Mouse (Mus musculus): ENCODE measurements around the gene Rin2. TPM values are rescaled to one million over a fixed set of nuclear protein-coding genes. Genes with fewer than 3 reads are reported as not detected.

Gene Rin2
- polyA plus RNA-seq, 1 experiment from 2014 or later: 16.2 TPM

- H3K36me3 ChIP-seq (replicated peaks): no peaks in the 10 kb centered on the region
- no peak for DNase-seq (ENCODE audit: low spot score)
- 88% methylated on average over 3 of the region's 3 CpGs for WGBS
- no peaks in the 10 kb centered on the region for H3K9me3 ChIP-seq
- H3K4me1 ChIP-seq: peaks cover 27% of the 10 kb centered on the region
- H3K4me3 ChIP-seq: no peak overlapping the region
- no peak overlapping the region for H3K27ac ChIP-seq (replicated peaks)
- H3K27me3 ChIP-seq (replicated peaks; ENCODE audit: low read depth, poor library complexity, severe bottlenecking): no peaks in the 10 kb centered on the region
Measured at GRCm38 (mm10) chr2:145830417-145830816, 155.4 kb downstream of the Rin2 start.

GRCm38 (mm10) chr2:145831949-145832835 is 157.2 kb downstream of the Rin2 start:
- Histone ChIP-seq H3K27ac (replicated peaks) (peak overlapping the region; percentile 88), H3K9me3 (no peaks in the 10 kb centered on the region), H3K4me3 (peak overlapping the region; percentile 31; the same call in 1 of the 2 replicates), H3K4me1 (peaks cover 27% of the 10 kb centered on the region), H3K36me3 (replicated peaks) (no peaks in the 10 kb centered on the region), H3K27me3 (replicated peaks; ENCODE audit: low read depth, poor library complexity, severe bottlenecking) (no peaks in the 10 kb centered on the region)
- WGBS: 37% methylated on average over 17 of the region's 17 CpGs
- peak; percentile 85 for DNase-seq (ENCODE audit: low spot score)

GRCm38 (mm10) chr2:145832836-145833221 is 157.8 kb downstream of the Rin2 start:
- Histone ChIP-seq H3K36me3 (replicated peaks) (no peaks in the 10 kb centered on the region), H3K4me1 (peaks cover 27% of the 10 kb centered on the region), H3K27me3 (replicated peaks; ENCODE audit: low read depth, poor library complexity, severe bottlenecking) (no peaks in the 10 kb centered on the region), H3K9me3 (no peaks in the 10 kb centered on the region), H3K27ac (replicated peaks) (peak overlapping the region; percentile 88), H3K4me3 (peak overlapping the region; percentile 31; the same call in 1 of the 2 replicates)
- DNase-seq (ENCODE audit: low spot score): no peak
- 52% methylated on average over 5 of the region's 5 CpGs for WGBS

GRCm38 (mm10) chr2:145833341-145833740 is 158.3 kb downstream of the Rin2 start:
- H3K9me3 ChIP-seq: no peaks in the 10 kb centered on the region
- no peaks in the 10 kb centered on the region for H3K36me3 ChIP-seq (replicated peaks)
- peak; percentile 29 for DNase-seq (ENCODE audit: low spot score)
- H3K27ac ChIP-seq (replicated peaks): peak overlapping the region; percentile 88
- WGBS: 68% methylated on average over 3 of the region's 3 CpGs
- no peak overlapping the region for H3K4me3 ChIP-seq
- peaks cover 27% of the 10 kb centered on the region for H3K4me1 ChIP-seq
- no peaks in the 10 kb centered on the region for H3K27me3 ChIP-seq (replicated peaks; ENCODE audit: low read depth, poor library complexity, severe bottlenecking)

GRCm38 (mm10) chr2:145835920-145836319 is 160.9 kb downstream of the Rin2 start:
- no peak overlapping the region for H3K4me3 ChIP-seq
- DNase-seq (ENCODE audit: low spot score): no peak
- H3K27me3 ChIP-seq (replicated peaks; ENCODE audit: low read depth, poor library complexity, severe bottlenecking): no peaks in the 10 kb centered on the region
- 79% methylated on average over 1 of the region's 1 CpGs for WGBS
- H3K27ac ChIP-seq (replicated peaks): no peak overlapping the region
- peaks cover 27% of the 10 kb centered on the region for H3K4me1 ChIP-seq
- no peaks in the 10 kb centered on the region for H3K36me3 ChIP-seq (replicated peaks)
- H3K9me3 ChIP-seq: no peaks in the 10 kb centered on the region

GRCm38 (mm10) chr2:145838675-145839074 is 163.7 kb downstream of the Rin2 start:
- 88% methylated on average over 3 of the region's 3 CpGs for WGBS
- Histone ChIP-seq H3K27ac (replicated peaks) (no peak overlapping the region), H3K36me3 (replicated peaks) (no peaks in the 10 kb centered on the region), H3K9me3 (no peaks in the 10 kb centered on the region), H3K4me3 (no peak overlapping the region), H3K27me3 (replicated peaks; ENCODE audit: low read depth, poor library complexity, severe bottlenecking) (no peaks in the 10 kb centered on the region), H3K4me1 (peaks cover 2% of the 10 kb centered on the region; the same call in 1 of the 2 replicates)
- DNase-seq (ENCODE audit: low spot score): no peak

- 0 out of 2 replicates have a peak, but pooled peaks cover under 1% of the 10 kb centered on the region for H3K36me3 ChIP-seq (replicated peaks)
- H3K9me3 ChIP-seq: no peaks in the 10 kb centered on the region
- no peak overlapping the region for H3K4me3 ChIP-seq
- H3K27me3 ChIP-seq (replicated peaks; ENCODE audit: low read depth, poor library complexity, severe bottlenecking): no peaks in the 10 kb centered on the region
- no peak overlapping the region for H3K27ac ChIP-seq (replicated peaks)
- DNase-seq (ENCODE audit: low spot score): no peak
- 86% methylated on average over 9 of the region's 9 CpGs for WGBS
- no peaks in the 10 kb centered on the region for H3K4me1 ChIP-seq
Measured at GRCm38 (mm10) chr2:145839565-145840315, 164.7 kb downstream of the Rin2 start.

- DNase-seq (ENCODE audit: low spot score): no peak
- H3K27ac ChIP-seq (replicated peaks): no peak overlapping the region
- WGBS: 83% methylated on average over 3 of the region's 3 CpGs
Measured at GRCm38 (mm10) chr2:145840320-145840719, 165.3 kb downstream of the Rin2 start.

GRCm38 (mm10) chr2:145840910-145841870 is 166.2 kb downstream of the Rin2 start:
- no peaks in the 10 kb centered on the region for H3K4me1 ChIP-seq
- H3K36me3 ChIP-seq (replicated peaks): 0 out of 2 replicates have a peak, but pooled peaks cover 6% of the 10 kb centered on the region
- no peak for DNase-seq (ENCODE audit: low spot score)
- H3K27me3 ChIP-seq (replicated peaks; ENCODE audit: low read depth, poor library complexity, severe bottlenecking): no peaks in the 10 kb centered on the region
- no peak overlapping the region for H3K4me3 ChIP-seq
- no peaks in the 10 kb centered on the region for H3K9me3 ChIP-seq
- H3K27ac ChIP-seq (replicated peaks): no peak overlapping the region
- WGBS: 82% methylated on average over 12 of the region's 12 CpGs

More at GRCm38 (mm10) chr2:145840320-145840719, 165.3 kb downstream of the Rin2 start:
- Histone ChIP-seq H3K4me1 (no peaks in the 10 kb centered on the region), H3K4me3 (no peak overlapping the region), H3K9me3 (no peaks in the 10 kb centered on the region), H3K36me3 (replicated peaks) (0 out of 2 replicates have a peak, but pooled peaks cover 6% of the 10 kb centered on the region), H3K27me3 (replicated peaks; ENCODE audit: low read depth, poor library complexity, severe bottlenecking) (no peaks in the 10 kb centered on the region)

- H3K27me3 ChIP-seq (replicated peaks; ENCODE audit: low read depth, poor library complexity, severe bottlenecking): no peaks in the 10 kb centered on the region
- H3K4me1 ChIP-seq: no peaks in the 10 kb centered on the region
- no peak overlapping the region for H3K4me3 ChIP-seq
- 0 out of 2 replicates have a peak, but pooled peaks cover 6% of the 10 kb centered on the region for H3K36me3 ChIP-seq (replicated peaks)
- no peaks in the 10 kb centered on the region for H3K9me3 ChIP-seq
- DNase-seq (ENCODE audit: low spot score): no peak
- 92% methylated on average over 6 of the region's 6 CpGs for WGBS
- no peak overlapping the region for H3K27ac ChIP-seq (replicated peaks)
Measured at GRCm38 (mm10) chr2:145843322-145843721, 168.3 kb downstream of the Rin2 start.

GRCm38 (mm10) chr2:145846595-145846994 is 171.6 kb downstream of the Rin2 start:
- Histone ChIP-seq H3K4me1 (peaks cover 26% of the 10 kb centered on the region), H3K9me3 (no peaks in the 10 kb centered on the region), H3K27ac (replicated peaks) (no peak overlapping the region), H3K4me3 (no peak overlapping the region), H3K27me3 (replicated peaks; ENCODE audit: low read depth, poor library complexity, severe bottlenecking) (no peaks in the 10 kb centered on the region), H3K36me3 (replicated peaks) (0 out of 2 replicates have a peak, but pooled peaks cover 6% of the 10 kb centered on the region)
- 86% methylated on average over 3 of the region's 3 CpGs for WGBS
- no peak for DNase-seq (ENCODE audit: low spot score)

Measured in embryonic facial prominence, embryonic 10.5 days (tissue).